Mouse (Mus musculus) embryonic facial prominence, embryonic 10.5 days (tissue): Measurements from ENCODE around the gene Rbms2. TPM values are rescaled to one million over a fixed set of nuclear protein-coding genes. Genes with fewer than 3 reads are reported as not detected.
A peak's percentile ranks its signal among the peaks of the same experiment; 100 is the strongest.

Experiments used
- DNase-seq: peaks from one replicate; pipeline ENCODE4 v3.0.0-alpha.2; 2017; ENCODE audit warnings: low spot score
- H3K27ac ChIP-seq: fragments of 300-500 bp; sonication (generic); replicated peaks from 2 replicates; pipeline ENCODE4 v1.5.1; 2016; ENCODE audit warnings: mild to moderate bottlenecking
- H3K27me3 ChIP-seq: fragments of 300-500 bp; sonication (generic); replicated peaks from 2 replicates; pipeline ENCODE4 v1.6.1; 2016; ENCODE audit warnings: low read depth, mild to moderate bottlenecking; ENCODE audit not compliant: poor library complexity, severe bottlenecking
- H3K36me3 ChIP-seq: fragments of 300-500 bp; sonication (generic); replicated peaks from 2 replicates; pipeline ENCODE4 v1.6.1; 2016; ENCODE audit warnings: mild to moderate bottlenecking, moderate library complexity
- H3K4me1 ChIP-seq: fragments of 300-500 bp; sonication (generic); 2 replicates; pipeline ENCODE4 v1.6.1; 2016
- H3K4me3 ChIP-seq: fragments of 300-500 bp; sonication (generic); 2 replicates; pipeline ENCODE4 v1.5.1; 2016; ENCODE audit warnings: mild to moderate bottlenecking, moderate library complexity
- H3K9me3 ChIP-seq: fragments of 300-500 bp; sonication (generic); 2 replicates; pipeline ENCODE4 v1.6.1; 2016; ENCODE audit warnings: mild to moderate bottlenecking
- WGBS: fragments of 180-500 bp; shearing (Covaris S2); methylation state at CpG from one replicate; pipeline ENCODE4 v1.1.7; 2016; 5-methylcytosine and 5-hydroxymethylcytosine counted together
- polyA plus RNA-seq: library from polyadenylated mRNA; unstranded; fragments of >200 nt; fragmentation: Nextera tagmentation; extraction: Ambion mirVana; gene quantifications from 2 replicates; pipeline ENCODE4 v1.2.1, GENCODE M21; 2016

Gene Rbms2
- polyA plus RNA-seq, 1 experiment from 2014 or later = 27.9 TPM

GRCm38 (mm10) chr10:128148789-128149365 is 31.2 kb downstream of the Rbms2 start:
- no peak overlapping the region; the same call in 1 of the 2 replicates for H3K27ac ChIP-seq
- no peaks in the 10 kb centered on the region for H3K27me3 ChIP-seq
- 91% methylated on average over 5 of the region's 5 CpGs for WGBS
- no peaks in the 10 kb centered on the region for H3K9me3 ChIP-seq
- no peak overlapping the region for H3K4me3 ChIP-seq
- peaks cover 13% of the 10 kb centered on the region for H3K4me1 ChIP-seq
- no peak for DNase-seq
- H3K36me3 ChIP-seq = peaks cover 60% of the 10 kb centered on the region

- H3K36me3 ChIP-seq = peaks cover 83% of the 10 kb centered on the region
- H3K4me1 ChIP-seq = peaks cover 12% of the 10 kb centered on the region
- WGBS = 63% methylated on average over 2 of the region's 2 CpGs
- no peak for DNase-seq
- no peak overlapping the region; the same call in 1 of the 2 replicates for H3K27ac ChIP-seq
- no peak overlapping the region for H3K4me3 ChIP-seq
- H3K9me3 ChIP-seq = no peaks in the 10 kb centered on the region
- no peaks in the 10 kb centered on the region for H3K27me3 ChIP-seq
Observed at GRCm38 (mm10) chr10:128144961-128145360, 35.1 kb downstream of the Rbms2 start.

GRCm38 (mm10) chr10:128143659-128144058 is 36.4 kb downstream of the Rbms2 start:
- no peak overlapping the region for H3K27ac ChIP-seq
- no peak for DNase-seq
- no peaks in the 10 kb centered on the region; the same call in none of the 2 replicates for H3K4me1 ChIP-seq
- H3K4me3 ChIP-seq = no peak overlapping the region
- H3K9me3 ChIP-seq = no peaks in the 10 kb centered on the region
- H3K27me3 ChIP-seq = no peaks in the 10 kb centered on the region
- peaks cover 92% of the 10 kb centered on the region for H3K36me3 ChIP-seq
- 73% methylated on average over 4 of the region's 4 CpGs for WGBS

- WGBS = 62% methylated on average over 2 of the region's 2 CpGs
- peaks cover 95% of the 10 kb centered on the region for H3K36me3 ChIP-seq
- H3K27ac ChIP-seq = no peak overlapping the region
- no peaks in the 10 kb centered on the region for H3K27me3 ChIP-seq
- DNase-seq = no peak
- H3K4me1 ChIP-seq = no peaks in the 10 kb centered on the region; the same call in none of the 2 replicates
- H3K4me3 ChIP-seq = no peak overlapping the region
- H3K9me3 ChIP-seq = no peaks in the 10 kb centered on the region
Observed at GRCm38 (mm10) chr10:128142165-128142564, 37.9 kb downstream of the Rbms2 start.

GRCm38 (mm10) chr10:128140236-128140952 is 39.7 kb downstream of the Rbms2 start:
- peak; percentile 35 for DNase-seq
- peaks cover 87% of the 10 kb centered on the region for H3K36me3 ChIP-seq
- 75% methylated on average over 12 of the region's 12 CpGs for WGBS

DNA sequence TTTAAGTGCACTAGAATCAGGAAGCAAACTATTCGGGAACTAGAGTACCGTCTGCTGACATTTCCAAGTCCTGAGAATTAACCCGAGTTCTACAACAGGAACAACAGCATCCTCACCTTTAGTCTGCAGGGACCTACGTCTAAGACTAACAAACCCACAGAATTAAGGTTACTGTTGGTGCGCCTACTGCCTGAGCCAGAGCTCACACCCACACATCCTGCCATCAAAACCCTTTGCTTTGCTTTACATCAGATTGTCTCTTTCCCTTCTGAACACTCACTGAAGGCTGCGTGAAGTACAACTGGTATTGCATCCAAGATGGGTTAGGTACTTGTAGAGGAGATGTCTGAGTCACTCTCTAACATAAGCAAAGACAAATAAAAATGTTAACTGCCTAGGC is 44.7 kb downstream of the Rbms2 start:
- Histone ChIP-seq H3K4me3 (no peak overlapping the region), H3K9me3 (no peaks in the 10 kb centered on the region), H3K4me1 (no peaks in the 10 kb centered on the region), H3K27me3 (no peaks in the 10 kb centered on the region), H3K36me3 (peaks cover 87% of the 10 kb centered on the region), H3K27ac (no peak overlapping the region)
- WGBS = 89% methylated on average over 6 of the region's 6 CpGs
- no peak for DNase-seq

More at GRCm38 (mm10) chr10:128140236-128140952, 39.7 kb downstream of the Rbms2 start:
- Histone ChIP-seq H3K4me1 (no peaks in the 10 kb centered on the region; the same call in none of the 2 replicates), H3K27ac (no peak overlapping the region), H3K9me3 (no peaks in the 10 kb centered on the region), H3K27me3 (no peaks in the 10 kb centered on the region), H3K4me3 (no peak overlapping the region)

GRCm38 (mm10) chr10:128133650-128134332 is 46.3 kb downstream of the Rbms2 start:
- H3K9me3 ChIP-seq = no peaks in the 10 kb centered on the region
- WGBS = 42% methylated on average over 13 of the region's 13 CpGs
- peaks cover 84% of the 10 kb centered on the region for H3K36me3 ChIP-seq
- H3K4me1 ChIP-seq = no peaks in the 10 kb centered on the region
- no peak for DNase-seq
- H3K4me3 ChIP-seq = no peak overlapping the region
- H3K27me3 ChIP-seq = no peaks in the 10 kb centered on the region
- no peak overlapping the region; the same call in 1 of the 2 replicates for H3K27ac ChIP-seq

DNA sequence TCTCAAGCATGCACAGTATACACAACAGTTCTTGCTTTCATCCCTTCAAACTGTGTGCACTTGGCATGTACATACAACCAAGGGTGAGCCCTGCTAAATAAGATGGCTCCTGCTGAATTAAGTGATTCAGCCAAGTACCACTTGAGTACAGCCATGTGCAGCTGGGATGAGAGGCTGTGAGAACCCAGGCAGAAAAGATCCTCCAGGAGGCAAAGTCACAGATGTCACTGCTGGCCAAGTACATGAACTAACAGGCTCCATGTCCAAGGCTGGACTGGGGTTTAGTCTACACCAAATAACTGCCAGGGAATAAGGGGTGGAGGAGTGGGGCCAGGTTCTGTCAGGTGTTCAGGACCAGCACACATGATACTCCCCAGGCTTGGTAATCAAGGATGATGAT is 48.3 kb downstream of the Rbms2 start:
- H3K4me3 ChIP-seq = no peak overlapping the region

GRCm38 (mm10) chr10:128131297-128131696 is 48.8 kb downstream of the Rbms2 start:
- WGBS = 79% methylated on average over 3 of the region's 3 CpGs

More for the DNA sequence above, 48.3 kb downstream of the Rbms2 start:
- no peak overlapping the region for H3K27ac ChIP-seq
- H3K9me3 ChIP-seq = no peaks in the 10 kb centered on the region
- H3K27me3 ChIP-seq = no peaks in the 10 kb centered on the region
- H3K36me3 ChIP-seq = peaks cover 85% of the 10 kb centered on the region
- DNase-seq = no peak
- no peaks in the 10 kb centered on the region for H3K4me1 ChIP-seq

DNA sequence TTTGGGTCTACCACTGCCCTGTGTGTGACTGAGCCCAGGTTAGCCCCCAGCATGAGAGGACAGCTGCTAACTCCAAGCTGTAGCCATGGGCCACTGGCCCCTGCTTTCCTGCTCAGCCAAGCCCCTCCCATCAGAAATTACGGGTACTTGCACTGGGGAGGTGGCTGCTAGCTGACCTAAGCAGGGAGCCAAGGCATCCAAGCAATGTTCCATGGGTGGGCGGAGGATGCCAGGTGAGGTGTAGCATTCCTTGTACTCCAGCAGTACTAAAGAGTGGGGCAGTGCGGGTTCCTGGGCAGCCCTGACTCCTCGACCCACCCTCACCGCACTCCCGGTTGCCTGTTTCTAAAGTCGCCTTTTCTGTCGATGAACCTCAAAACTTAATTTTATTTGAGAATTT is 52.0 kb downstream of the Rbms2 start:
- WGBS = 87% methylated on average over 8 of the region's 8 CpGs
- Histone ChIP-seq H3K36me3 (peaks cover 95% of the 10 kb centered on the region), H3K27ac (no peak overlapping the region), H3K9me3 (no peaks in the 10 kb centered on the region), H3K4me1 (no peaks in the 10 kb centered on the region), H3K4me3 (no peak overlapping the region), H3K27me3 (no peaks in the 10 kb centered on the region)
- DNase-seq = no peak

More at GRCm38 (mm10) chr10:128131297-128131696, 48.8 kb downstream of the Rbms2 start:
- no peaks in the 10 kb centered on the region for H3K27me3 ChIP-seq
- no peaks in the 10 kb centered on the region for H3K4me1 ChIP-seq
- H3K27ac ChIP-seq = no peak overlapping the region
- no peak overlapping the region for H3K4me3 ChIP-seq
- H3K36me3 ChIP-seq = peaks cover 91% of the 10 kb centered on the region
- no peak for DNase-seq
- no peaks in the 10 kb centered on the region for H3K9me3 ChIP-seq

DNA sequence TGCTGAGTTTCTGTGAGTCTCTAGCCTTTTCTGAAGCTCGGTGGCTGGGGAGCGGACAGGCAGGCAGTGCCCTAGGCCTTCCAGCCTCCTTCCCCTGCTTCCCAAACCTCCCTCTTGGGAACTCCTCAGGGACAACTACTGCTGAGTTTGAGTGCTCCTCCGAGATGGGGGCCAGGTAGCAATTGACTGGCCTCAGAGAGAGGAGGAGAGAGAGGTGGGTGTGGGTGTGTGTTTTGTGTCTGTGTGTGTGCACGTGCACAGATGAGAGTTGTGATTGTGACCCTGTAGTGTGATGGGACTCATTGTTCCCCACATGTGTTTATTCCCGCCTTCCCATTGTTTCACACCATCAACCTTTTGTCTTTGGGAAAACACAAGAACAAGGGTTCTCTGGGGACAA is 52.6 kb downstream of the Rbms2 start:
- Histone ChIP-seq H3K9me3 (no peaks in the 10 kb centered on the region), H3K36me3 (peaks cover 95% of the 10 kb centered on the region), H3K4me3 (no peak overlapping the region), H3K27me3 (no peaks in the 10 kb centered on the region), H3K27ac (no peak overlapping the region), H3K4me1 (no peaks in the 10 kb centered on the region)
- WGBS = 79% methylated on average over 5 of the region's 5 CpGs
- DNase-seq = no peak

DNA sequence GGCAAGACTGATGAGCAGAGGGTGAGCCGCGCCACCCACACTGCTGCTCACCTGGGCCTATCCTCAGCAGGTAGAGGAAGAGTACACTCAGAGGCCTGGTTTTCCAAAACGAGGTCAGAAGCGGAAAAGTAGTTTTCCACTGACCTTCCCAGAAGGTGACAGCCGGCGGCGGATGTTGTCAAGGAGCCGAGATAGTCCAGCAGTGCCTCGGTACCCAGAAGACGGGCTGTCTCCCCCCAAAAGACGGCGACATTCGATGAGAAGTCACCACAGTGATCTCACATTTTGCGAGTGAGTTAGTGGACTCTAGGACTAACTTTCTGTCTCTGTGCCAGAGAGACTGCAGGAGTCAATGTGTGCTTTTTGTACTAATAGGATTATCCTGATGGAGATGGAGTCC is 54.1 kb downstream of the Rbms2 start:
- H3K36me3 ChIP-seq = peaks cover 95% of the 10 kb centered on the region
- no peaks in the 10 kb centered on the region for H3K4me1 ChIP-seq
- DNase-seq = no peak
- H3K9me3 ChIP-seq = no peaks in the 10 kb centered on the region
- WGBS = 94% methylated on average over 14 of the region's 14 CpGs
- no peak overlapping the region for H3K4me3 ChIP-seq
- no peak overlapping the region for H3K27ac ChIP-seq
- no peaks in the 10 kb centered on the region for H3K27me3 ChIP-seq
